Mouse (Mus musculus): ENCODE measurements at regions not wholly inside any gene's neighbourhood (a gene's known extent, or its start where the extent isn't known, plus 50 kb on each side); places are given as distances from the start of the nearest gene placed in this dataset.
A peak's percentile ranks its signal among the peaks of the same experiment; 100 is the strongest.

DNA sequence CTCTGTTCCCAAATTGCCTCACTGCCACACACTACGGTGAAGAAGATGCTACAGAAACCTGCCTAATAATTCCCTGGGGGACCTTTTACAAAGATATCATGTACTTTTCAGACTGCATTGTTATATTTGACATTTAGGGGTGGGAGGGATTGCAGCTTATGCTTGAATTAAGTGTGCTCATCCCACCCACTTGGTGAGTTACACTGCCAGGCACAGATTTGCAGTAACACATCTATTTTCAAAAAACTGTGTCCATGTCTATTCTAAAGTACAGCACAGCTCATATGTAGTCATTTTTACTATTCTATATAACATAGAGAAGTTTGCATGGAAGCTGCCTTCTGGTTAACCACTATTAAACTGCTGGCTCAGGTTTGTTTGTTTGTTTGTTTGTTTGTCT is 404.3 kb upstream of the Xrcc4 start:
- DNase-seq = no peak

DNA sequence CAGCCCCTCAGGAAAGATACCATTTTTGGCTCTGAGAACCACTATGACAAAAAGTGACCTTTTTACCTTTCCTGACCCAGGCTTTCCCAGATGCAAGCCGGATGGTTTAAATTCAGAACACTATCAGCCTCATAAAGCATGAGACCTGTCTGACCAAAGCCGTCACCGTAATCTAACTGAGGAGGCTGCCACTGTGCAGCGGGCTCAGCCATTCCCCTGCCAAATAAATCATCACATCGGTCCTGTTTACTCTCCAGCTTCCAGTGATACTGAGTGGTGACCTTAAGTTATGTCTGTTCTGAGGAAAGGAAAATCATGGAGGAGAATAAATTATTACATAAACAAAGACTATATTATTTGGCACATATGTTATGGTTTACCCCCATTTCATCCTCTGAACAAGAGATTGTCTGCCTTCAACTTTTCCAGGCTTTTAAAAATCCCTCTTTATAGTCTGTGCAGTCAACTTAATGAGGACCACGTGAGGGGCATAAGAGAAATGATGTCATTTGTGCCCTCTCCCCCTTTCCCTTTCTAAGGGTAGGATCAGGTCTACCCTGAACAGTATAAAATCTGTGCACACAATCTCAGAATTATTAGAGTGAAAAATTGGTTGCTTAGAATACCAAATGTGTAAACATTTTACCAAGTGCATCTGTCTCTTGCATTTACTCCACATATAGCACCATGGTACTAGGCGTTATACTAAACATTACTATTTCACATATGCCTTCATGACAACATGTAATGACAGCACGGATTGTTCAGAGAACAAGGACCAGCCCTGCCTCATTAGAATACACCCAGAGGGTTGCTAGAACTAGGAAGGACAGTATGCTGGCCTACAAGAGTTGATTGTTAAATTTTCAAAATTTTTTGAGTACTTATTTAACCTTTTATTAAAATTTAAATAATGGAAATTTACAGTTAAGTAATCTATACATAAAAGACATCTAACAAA is 401.9 kb upstream of the Xrcc4 start:
- no peak for DNase-seq

DNA sequence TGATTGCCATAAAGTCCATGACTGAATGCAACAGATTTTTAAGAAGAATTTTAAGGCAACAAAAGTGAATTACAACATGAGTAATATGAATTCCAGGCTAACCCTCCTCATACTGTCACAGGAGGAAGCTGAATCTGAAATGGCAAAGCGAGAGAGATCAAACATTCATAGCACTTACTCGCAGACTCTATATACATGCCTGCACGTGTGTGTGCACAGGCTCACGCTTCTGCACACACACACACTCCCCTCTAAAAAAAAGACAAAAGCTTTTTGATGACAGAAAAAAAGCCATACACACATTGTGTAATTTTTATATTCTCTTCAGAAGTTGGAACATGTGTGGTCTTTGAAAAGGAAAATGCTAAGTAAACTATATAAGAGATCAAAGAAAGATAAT is 391.1 kb upstream of the Xrcc4 start:
- DNase-seq = no peak

DNA sequence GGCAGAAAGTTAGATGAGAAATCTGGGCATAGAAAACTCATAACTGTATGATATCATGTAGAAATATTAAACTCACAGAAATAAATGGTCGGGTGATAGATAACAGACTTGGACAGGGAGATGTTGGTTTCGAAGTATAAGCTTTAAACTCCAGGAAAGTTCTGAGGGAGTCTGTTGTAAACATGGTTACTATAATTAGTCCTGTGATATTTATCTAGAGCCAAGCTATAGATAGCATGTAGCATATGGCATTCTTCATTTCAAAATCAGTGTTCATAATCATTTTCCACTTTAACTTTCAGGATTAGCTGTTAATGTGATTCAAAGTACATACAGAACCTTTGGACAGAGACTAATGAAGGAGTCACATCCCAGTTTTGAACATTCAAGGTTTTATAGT is 387.5 kb upstream of the Xrcc4 start:
- no peak for DNase-seq

DNA sequence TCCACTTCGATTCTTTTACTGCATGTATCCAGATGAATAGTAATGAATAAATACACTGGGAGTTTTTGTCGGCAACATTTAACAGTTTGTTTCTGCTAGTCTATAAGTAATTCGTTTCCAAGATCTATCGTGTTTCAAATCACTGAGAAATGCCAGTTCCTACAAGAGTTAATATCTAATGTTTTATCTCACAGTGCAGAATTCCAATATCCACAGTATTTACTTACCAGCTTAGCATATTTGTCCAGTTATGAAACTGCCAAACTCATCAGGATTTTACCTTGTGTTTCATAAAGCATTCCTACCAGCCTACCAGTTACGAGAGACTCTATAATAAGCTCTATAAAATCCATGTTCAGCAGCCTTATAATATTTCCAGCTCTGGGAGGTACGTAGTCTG is 385.1 kb upstream of the Xrcc4 start:
- DNase-seq = no peak

DNA sequence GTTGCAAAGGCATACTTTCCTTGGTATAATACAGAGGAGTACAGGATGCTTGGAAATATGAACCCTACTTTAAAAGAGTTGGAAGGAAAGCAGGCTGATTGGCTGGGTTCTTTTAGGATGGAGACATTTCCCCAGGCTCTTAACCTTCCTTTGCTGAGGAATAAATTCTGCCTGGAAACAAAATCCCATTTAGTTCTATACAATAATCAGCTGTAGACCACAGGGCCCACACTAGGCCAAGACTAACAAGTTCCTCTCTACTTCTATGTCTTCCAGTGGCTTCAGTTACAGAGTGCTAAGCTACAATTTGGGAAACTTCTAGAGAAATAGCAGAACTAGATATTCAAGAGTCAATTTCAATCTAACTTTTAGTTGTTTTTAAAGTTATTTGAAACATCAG is 384.6 kb upstream of the Xrcc4 start:
- DNase-seq = no peak

DNA sequence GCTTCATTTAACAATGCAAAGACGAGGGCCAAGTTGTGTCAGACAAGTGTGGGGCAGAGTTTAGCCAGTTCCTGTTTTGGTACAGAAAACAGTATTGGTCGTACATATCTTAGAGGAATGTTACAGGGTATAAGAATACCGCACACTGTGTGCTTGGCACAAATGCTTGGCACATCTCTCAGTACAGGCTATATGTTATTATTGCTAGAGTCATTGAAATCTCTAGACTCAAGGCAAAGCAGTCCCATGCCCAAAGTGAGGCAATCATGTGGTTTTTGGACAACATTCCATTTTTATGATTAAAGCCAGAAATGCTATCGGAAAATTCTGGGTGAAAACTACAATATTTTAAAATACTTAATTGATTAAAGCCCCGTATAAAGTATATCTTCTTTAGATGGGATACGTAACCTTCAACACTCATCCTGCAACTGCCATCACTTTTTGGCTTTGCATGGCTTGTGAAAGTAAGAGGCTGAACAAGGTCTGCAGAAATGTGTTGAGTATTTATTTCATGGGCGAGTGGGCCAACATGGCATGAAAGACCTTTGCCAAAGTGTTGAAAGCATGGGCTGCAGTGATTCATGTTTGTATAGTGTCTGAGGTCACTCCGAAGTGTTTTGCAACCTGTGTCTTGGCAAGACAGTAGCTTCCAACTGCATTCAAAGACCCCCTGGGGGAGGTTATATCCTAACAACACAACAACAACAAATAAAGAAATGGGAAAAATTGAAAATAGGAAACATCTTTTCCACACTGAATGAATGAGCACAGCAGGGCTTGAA is 383.8 kb upstream of the Xrcc4 start:
- no peak for DNase-seq

DNA sequence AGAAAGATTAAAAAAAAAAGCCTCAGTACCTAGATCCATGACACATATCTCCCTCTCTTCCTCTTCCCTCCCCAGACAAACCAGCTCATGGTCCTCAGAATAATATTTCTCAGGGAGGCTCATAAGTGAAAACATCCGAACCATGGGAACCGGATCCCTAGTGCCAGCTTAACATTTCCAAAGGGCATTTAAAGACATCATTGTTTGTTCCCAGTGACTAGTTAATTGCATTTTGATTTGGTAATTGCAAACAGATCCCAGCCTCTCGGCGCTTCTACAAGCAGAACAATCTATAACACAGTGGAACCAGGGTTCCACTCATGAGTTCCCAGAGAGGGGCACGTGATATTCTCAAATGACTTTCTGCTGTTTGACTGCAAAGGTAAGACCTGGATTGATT is 376.7 kb upstream of the Xrcc4 start:
- DNase-seq = no peak

DNA sequence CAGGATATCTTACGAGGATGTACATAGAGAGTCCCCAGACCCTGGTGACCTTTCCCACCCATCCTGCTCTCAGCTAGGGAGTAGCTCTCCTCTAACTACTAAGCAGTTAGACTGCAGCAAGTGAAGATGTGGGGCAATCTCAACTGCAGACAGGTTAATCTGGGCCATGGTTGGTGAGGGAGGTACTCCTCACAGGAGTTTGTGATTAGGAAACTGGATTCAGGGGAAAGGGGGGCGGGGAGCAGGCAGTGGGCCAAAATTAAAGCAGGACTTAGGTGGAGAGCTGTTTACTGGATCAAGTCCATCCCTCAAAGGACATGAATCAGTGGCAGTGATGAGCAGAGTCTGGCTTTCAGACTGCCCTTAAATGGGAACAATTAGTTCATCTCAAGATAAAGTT is 374.6 kb upstream of the Xrcc4 start:
- peak; percentile 82 for DNase-seq

DNA sequence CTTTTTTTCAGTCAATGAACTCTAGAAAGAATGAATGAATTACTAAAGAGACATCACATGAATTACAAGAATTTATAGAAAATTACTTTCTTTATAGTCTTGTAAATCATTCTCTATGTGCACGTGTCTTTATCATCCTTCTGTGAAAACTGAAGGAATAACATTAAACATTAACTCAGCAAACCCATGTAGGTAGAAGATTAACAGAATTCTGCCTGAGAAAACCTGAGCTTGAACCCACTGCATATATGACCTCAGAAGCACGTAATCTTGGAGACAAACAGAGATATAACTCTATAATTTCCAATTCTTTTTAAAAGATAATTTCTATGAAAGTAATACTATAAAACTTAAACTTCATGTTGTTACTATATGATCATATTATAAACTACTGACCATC is 374.0 kb upstream of the Xrcc4 start:
- DNase-seq = peak in 1 of 2 experiments; percentile 33

DNA sequence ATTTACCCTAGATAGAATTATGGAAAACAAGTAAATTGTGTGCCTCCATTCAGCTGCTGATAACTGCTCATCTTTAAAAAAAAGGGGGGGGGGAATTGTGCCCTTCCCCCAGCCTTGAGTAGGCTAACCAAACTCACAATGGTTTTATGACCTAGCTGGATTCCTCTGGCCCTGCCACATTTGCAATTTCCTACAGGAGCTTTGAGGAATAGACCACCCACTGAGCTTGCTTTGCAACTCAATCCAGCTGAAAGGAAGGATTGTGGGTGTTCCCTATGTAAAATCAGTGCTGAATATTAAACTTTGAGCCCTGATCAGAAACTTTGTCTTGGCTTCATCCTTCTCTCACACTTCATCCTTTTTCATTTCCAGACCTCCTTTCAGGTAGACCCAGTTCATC is 365.2 kb upstream of the Xrcc4 start:
- no peak for DNase-seq

DNA sequence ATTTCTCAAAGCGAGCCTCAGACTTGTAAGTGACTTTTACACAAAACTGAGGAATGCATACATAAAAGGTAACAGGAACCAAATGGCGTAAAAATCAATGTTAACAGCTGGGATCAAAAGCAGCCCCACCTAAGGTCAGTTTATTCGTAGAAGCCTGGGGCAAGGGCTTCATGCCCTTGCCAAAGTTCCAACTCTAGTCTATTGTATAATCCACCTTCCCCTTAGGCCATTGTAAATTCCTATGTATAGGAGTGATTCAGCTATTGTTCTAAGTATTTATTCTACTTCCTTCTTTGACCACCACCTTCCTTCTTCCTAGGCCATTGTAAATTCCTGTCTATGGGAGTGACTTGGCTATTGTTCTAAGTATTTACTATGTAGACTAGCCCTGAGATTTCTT is 337.5 kb upstream of the Xrcc4 start:
- no peak for DNase-seq

DNA sequence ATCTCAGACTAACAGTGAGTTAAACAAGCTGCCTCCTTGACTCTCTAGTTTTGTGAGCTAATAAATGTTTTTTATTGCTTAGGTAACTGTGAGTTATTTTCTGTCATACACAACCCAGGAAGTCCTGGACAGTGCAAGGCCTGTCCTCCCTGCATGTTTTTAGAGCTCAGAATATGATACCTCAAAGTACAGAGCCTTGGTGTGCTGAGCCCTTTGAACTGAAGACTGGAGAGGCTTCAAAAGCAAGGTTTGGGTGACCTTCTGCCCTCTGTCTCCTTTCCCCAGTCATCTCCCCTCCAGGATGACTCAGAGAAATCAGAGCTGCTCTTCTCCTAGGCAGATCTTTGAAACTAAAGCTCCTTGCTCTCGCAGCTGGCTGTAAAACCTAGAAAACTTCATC is 336.0 kb upstream of the Xrcc4 start:
- DNase-seq = no peak

DNA sequence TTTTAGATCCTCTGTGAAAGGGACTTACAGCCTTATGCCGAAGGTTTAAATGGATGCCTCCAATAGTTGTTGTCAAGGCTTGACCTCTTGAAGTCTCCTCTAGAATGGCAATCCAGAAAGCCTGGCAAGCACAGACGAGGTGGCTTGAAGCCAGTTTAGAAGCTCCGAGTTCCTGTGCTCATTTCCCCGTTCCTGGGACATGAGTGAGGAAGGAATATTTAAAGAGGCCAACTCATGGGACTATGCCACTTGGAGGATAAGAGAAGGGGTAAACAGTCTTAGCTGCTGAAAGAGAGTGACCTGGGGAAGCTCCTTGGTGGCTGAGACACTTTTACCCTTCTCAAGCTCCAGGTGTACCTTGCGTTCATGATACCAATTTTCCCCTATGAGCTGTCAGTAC is 335.1 kb upstream of the Xrcc4 start:
- no peak for DNase-seq

DNA sequence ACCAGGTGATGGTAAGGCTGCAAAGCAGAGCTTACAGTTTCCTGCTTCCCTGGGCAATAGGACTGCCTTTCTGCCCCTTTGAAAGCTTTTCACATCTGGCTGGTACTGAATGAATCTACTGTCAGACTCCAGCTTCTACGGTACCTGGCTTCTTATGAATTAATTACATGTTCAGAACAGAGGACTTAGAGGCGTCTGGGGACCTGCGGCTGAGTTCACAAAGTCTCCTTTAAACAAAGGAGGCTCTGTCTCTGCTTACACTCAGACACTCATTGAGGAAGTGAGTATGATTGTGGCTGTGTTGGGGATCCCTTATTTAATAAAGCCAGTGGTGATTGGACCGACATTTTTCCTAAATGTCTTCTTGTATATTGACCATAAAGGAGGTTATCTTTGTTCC is 331.6 kb upstream of the Xrcc4 start:
- DNase-seq = no peak

DNA sequence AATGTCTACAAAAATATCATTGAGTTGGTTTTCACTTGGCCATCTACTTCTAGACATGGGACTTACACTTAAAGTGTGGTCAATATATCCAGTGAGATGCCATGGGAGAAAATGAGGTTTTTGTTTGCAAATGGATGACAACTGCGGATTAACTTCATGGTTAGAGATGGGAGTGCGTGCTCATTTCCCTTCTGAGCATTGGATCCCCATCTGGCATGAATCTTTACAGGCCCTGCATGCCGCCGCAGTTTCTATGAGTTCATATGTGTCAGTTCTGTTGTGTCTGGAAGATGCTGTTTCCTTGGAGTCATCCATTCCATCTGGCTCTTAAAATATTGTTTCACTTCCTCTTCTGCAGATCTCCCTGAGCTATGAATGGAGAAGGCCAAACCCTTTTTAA is 315.0 kb upstream of the Xrcc4 start:
- DNase-seq = no peak

DNA sequence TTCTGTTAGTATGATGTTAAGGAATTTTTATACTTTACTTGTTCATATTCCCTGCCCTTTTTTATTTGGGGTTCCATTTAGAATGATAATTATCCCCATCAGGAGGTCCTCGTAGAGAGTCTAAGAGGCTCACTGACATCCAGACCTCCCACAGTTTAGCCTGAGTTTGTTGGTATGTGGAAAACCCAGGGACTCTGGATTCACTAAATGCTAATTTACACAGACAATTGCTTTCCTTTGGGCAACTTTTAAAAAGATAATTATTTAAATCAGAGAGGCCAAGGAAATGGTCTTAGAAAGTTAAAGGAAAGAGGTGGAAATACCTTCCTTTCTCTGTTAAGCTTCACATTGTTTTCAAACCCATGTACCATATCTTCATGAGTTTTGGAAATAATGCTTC is 312.7 kb upstream of the Xrcc4 start:
- no peak for DNase-seq

DNA sequence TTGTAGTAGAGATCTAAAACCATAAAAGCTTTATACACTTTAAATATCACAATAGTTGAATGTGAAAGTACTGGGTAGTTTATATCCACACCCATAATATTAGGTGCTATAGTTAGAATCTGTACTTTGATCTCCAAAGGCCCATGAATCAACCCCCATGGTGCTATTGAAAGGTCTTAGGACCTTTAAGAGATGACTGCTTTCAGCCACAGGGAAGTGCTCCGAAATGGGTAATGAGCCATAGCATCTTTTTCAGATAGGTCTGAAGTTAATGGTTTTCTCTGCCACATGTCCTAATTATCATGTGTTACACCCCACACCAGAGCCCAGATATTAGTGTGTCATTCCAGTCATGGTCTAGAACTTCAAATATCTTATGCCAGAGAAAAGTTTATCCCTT is 312.1 kb upstream of the Xrcc4 start:
- no peak for DNase-seq

DNA sequence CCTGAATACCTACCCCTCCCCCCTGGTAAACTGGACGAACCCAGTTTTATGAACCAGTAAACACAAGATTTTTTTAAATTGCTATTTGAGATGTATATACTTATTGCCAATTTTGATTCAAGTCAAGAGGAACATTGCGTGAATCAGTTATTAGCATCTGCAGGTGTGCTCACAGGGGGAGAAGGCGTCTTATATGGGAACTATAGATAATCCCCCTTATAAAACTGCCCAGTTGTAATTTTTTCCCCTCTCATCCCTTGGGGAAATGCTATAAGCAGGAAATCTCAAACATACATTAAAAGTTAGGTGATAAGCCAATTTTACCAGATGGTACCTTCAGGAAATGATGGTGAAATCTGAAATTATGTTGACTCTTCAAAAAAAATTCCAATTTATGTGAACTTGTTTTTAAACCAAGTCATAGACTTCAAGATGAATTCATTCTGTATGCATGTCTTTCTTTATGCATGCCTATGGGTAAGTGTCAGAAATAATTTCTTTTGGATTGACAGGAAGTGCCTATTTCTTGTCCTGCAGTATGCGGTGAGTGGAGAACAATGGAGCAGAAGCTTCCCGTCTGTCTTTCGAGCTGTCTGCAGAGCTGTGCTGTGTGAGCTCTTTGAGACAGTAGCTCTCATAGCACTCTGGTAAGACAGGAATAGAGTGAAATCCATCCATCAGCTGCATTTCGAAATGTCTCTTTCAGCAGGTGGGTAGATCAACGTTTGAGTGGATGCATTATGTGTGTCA is 306.0 kb upstream of the Xrcc4 start:
- DNase-seq = no peak

DNA sequence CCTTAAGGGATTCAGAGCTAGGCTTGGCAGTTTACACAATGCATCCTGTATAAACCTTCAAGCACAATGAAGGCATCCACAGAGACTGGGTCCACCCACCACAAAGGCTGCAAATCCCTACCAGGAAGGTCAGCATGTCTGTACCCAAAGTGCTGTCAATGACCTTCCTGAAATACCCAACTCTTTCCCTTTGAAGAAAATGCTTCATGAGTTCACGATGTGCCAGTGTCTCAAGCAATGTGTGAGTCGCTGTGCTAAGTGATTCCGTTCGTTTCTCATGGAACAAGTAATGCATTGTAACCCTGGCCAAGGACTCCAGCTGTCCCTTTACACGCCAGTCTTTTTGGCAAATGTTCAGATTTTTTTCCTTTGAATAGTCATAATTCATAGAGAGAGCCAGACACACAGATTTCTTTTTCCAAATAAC is 305.4 kb upstream of the Xrcc4 start:
- no peak for DNase-seq

DNA sequence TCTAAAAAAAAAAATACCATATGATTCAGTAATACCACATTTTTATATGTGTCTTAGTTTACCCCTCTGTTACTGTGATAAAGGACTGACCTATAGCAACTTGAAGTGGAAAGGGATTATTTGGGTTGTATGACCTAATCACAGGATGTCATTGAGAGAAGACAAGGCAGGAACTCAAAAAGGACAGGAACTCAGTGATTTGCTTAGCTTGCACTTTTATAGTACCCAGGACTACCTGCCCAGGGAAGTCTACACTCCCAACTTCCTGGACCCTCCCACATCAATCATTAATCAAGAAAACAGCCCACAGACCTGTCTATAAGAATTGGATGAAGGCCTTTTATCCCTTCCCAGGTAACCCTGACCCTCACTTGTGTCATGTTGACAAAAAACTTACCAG is 303.0 kb upstream of the Xrcc4 start:
- DNase-seq = no peak

DNA sequence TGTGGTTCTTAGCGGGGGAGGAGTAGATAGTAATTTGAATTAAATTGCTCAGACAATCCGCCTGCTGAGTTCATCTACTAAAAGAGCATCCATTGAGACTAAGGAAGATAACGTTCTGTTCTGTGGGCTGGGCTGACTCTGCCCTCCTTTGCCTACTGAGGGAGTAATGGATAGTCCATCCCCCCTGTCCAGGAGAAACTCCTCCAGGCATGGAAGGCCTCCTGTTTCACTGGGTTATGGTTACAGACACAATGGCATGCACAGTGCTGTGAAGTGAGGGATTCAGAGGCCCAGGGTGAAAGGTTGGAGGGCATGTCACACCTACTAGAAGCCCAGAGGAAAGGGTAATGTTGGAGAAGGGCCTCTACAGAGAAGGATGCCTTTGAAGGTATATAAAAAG is 287.2 kb upstream of the Xrcc4 start:
- no peak for DNase-seq

DNA sequence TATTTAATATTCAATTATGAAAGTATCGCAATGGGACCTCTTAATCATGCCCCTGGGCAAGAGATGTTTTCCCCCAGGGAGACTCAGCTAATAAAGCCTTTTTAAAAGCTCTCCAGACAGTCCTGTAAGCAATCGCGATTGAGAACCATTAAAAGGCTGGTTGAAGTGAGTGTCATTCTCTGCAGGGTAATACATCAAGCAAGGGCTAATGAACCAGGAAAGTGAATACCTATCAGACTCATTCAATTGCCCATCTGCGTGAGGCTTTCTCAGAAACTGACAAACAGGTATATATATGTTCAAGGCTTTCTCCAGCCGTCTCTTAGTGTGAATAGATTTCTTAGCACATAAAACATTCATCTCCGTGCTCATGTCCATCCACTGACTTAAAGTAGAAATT is 286.8 kb upstream of the Xrcc4 start:
- no peak for DNase-seq

Data from kidney, postnatal 36 days (tissue).